Comparison of ENCODE assay signal across 13 mouse cellular contexts in genomic region chr2:102196709-102197108, GRCm38 (mm10). TPM values are rescaled to one million over a fixed set of nuclear protein-coding genes. Genes with fewer than 3 reads are reported as not detected.
A peak's percentile ranks its signal among the peaks of the same experiment; 100 is the strongest.
DNase-seq lines count a peak whose midpoint lies in the region; ATAC-seq and TF ChIP-seq lines count a peak whose summit lies in the region.
"Had no signal": no experiment of that assay in that cellular context is flagged by ENCODE, and none has a peak within 500 bp of the region (broad histone marks: within the 10 kb centered on the region; RNA-seq: fewer than 3 reads in every experiment).

No protein-coding gene starts in this region.

- 71% methylated on average over 8 of the region's 8 CpGs for WGBS in lung, embryonic 16.5 days
- 67% methylated on average over 8 of the region's 8 CpGs for WGBS in limb, embryonic 10.5 days

- 0 out of 2 replicates have a peak, but pooled peaks have one; percentile 41 for ATAC-seq in lung, embryonic 16.5 days (ENCODE audit: low read depth)
- ATAC-seq: midbrain, embryonic 15.5 days had no signal

- H3K4me2 ChIP-seq in lung, embryonic 16.5 days (ENCODE audit: low read depth, low read length) = no peak overlapping the region
- H3K4me2 ChIP-seq: heart, embryonic 15.5 days; midbrain, embryonic 15.5 days had no signal

- no peak for TF ChIP-seq CTCF in left cerebral cortex, adult 2 months (IDR thresholded peaks at IDR 0.05)

- H3K27me3 ChIP-seq in lung, embryonic 16.5 days (ENCODE audit: control insufficient read depth, insufficient read depth, low read depth, low read length) = no peaks in the 10 kb centered on the region
- peaks cover 7% of the 10 kb centered on the region for H3K27me3 ChIP-seq in limb, embryonic 10.5 days (ENCODE audit: low read depth, poor library complexity, severe bottlenecking)
- H3K27me3 ChIP-seq: heart, embryonic 15.5 days; midbrain, embryonic 15.5 days had no signal

- no peak overlapping the region for H3K27ac ChIP-seq in lung, embryonic 16.5 days (ENCODE audit: low read length)
- H3K27ac ChIP-seq in limb, embryonic 10.5 days = peak overlapping the region; percentile 64; the same call in 1 of the 2 replicates
- H3K27ac ChIP-seq in left cerebral cortex, adult 2 months = no peak overlapping the region
- H3K27ac ChIP-seq: heart, embryonic 15.5 days; liver, embryonic 14.5 days; midbrain, embryonic 15.5 days had no signal

- H3K36me3 ChIP-seq in lung, embryonic 16.5 days (ENCODE audit: control insufficient read depth, insufficient read depth, low read length) = no peaks in the 10 kb centered on the region
- no peaks in the 10 kb centered on the region for H3K36me3 ChIP-seq in limb, embryonic 10.5 days
- H3K36me3 ChIP-seq: heart, embryonic 15.5 days; midbrain, embryonic 15.5 days had no signal

- intact Hi-C loops in left cerebral cortex, adult 2 months (cut with DNase I) = no loop called here

- peaks cover 2% of the 10 kb centered on the region for H3K4me1 ChIP-seq in lung, embryonic 16.5 days (replicated peaks; ENCODE audit: control insufficient read depth, insufficient read depth, low read length)
- H3K4me1 ChIP-seq in limb, embryonic 10.5 days = peaks cover 33% of the 10 kb centered on the region
- H3K4me1 ChIP-seq: heart, embryonic 15.5 days; midbrain, embryonic 15.5 days had no signal

- H3K9me3 ChIP-seq in lung, embryonic 16.5 days (ENCODE audit: control insufficient read depth, low read length) = no peaks in the 10 kb centered on the region
- no peaks in the 10 kb centered on the region for H3K9me3 ChIP-seq in limb, embryonic 10.5 days (replicated peaks)
- H3K9me3 ChIP-seq: heart, embryonic 15.5 days; midbrain, embryonic 15.5 days had no signal

- H3K4me3 ChIP-seq in lung, embryonic 16.5 days (ENCODE audit: low read length) = no peak overlapping the region
- no peak overlapping the region for H3K4me3 ChIP-seq in limb, embryonic 10.5 days
- H3K4me3 ChIP-seq in left cerebral cortex, adult 2 months = no peak overlapping the region
- H3K4me3 ChIP-seq: heart, embryonic 15.5 days; midbrain, embryonic 15.5 days had no signal

- peak; percentile 25 for DNase-seq in embryo, embryonic 10 days (ENCODE audit: low spot score)
- no peak for DNase-seq in embryo, embryonic 9.5 days (ENCODE audit: extremely low spot score)
- DNase-seq in lung, postnatal 25 days (ENCODE audit: low spot score) = no peak
- peak; percentile 21 to 47 for DNase-seq in gastrocnemius, adult 8-10 months (ENCODE audit: low spot score in 2 of 2)
- DNase-seq in limb, embryonic 10.5 days (ENCODE audit: low spot score) = no peak
- no peak for DNase-seq in urinary bladder, postnatal 10 days (ENCODE audit: low spot score)
- no peak for DNase-seq in left cerebral cortex, adult 2 months (ENCODE audit: extremely low spot score in 1 of 2, low spot score in 2 of 2)
- DNase-seq: spleen, adult 18-20 months; thymus, adult 2 months had no signal

- no peak overlapping the region for H3K9ac ChIP-seq in lung, embryonic 16.5 days (ENCODE audit: low read length)
- H3K9ac ChIP-seq: heart, embryonic 15.5 days; liver, embryonic 14.5 days; midbrain, embryonic 15.5 days had no signal

RNA-seq across cellular contexts. Expression of gene Ldlrad3, which starts 10.5 kb away (rescaled TPM):
- polyA plus RNA-seq in lung, embryonic 16.5 days (2015; fragmentation: Nextera tagmentation; extraction: Ambion mirVana) = 47.2 and 50.0 TPM in 2 replicates
- 1 to 10 TPM; 3.4 to 4.9 (median 3.8) TPM for total RNA-seq in gastrocnemius, adult 8-10 months (2022)
- polyA plus RNA-seq in limb, embryonic 10.5 days (2016; fragmentation: Nextera tagmentation; extraction: Ambion mirVana) = 60.3 and 64.1 TPM in 2 replicates
- total RNA-seq in left cerebral cortex, adult 2 months (2021) = 10 to 100 TPM in 1 of 2 experiments, 1 to 10 TPM in 1; 9.1 to 10.3 TPM

Comparison
In these comparisons a context has a peak if more than half of its experiments do, and no peak if none do; other contexts are left out.
1. DNase-seq: peak in embryo, embryonic 10 days (single experiment) and gastrocnemius, adult 8-10 months (2 of 2); none in embryo, embryonic 9.5 days (single experiment), lung, postnatal 25 days (single experiment), limb, embryonic 10.5 days (single experiment), urinary bladder, postnatal 10 days (single experiment) and left cerebral cortex, adult 2 months (0 of 2).